Mouse (Mus musculus): ENCODE results near the gene St13.

The St13 gene

GRCm38 (mm10) chr15:81320137-81320536, 79.7 kb downstream of the St13 start:
- DNase-seq (ENCODE audit: extremely low spot score), result no peak

- DNase-seq (ENCODE audit: extremely low spot score), result no peak
Observed at GRCm38 (mm10) chr15:81319462-81319861, 80.4 kb downstream of the St13 start.

DNA sequence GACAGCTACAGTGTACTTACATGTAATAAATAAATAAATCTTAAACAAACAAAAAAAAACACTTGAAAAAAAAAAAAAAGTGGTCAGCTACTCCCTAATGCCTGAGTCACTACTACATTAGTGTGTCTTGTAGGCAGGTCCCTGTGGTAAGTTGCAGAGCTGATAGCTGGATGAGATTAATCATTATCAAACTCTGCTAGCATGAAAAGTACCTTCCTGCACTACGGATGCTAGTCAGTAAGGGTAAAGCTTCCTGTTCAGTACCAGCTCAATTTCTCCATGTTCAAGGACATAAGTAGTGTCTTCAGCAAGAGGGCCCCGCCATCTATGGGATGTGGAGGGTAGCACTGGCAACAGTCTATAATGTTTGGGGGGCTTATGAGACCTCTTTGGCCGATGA, 85.9 kb downstream of the St13 start:
- DNase-seq (ENCODE audit: extremely low spot score), result no peak
